Mouse (Mus musculus): ENCODE data around the gene Cys1.
"Not testable (repeated sequence)": the region's sequence is repeated elsewhere in the genome, so short reads cannot be mapped to it uniquely, and the experiment has no call there.

Cys1 gene

GRCm38 (mm10) chr12:24681286-24682023 lies at the start of gene Cys1:
Gene Cys1 (minus strand): TSS chr12:24681813.
- no peak for DNase-seq (ENCODE audit: low spot score in 2 of 2)

DNA sequence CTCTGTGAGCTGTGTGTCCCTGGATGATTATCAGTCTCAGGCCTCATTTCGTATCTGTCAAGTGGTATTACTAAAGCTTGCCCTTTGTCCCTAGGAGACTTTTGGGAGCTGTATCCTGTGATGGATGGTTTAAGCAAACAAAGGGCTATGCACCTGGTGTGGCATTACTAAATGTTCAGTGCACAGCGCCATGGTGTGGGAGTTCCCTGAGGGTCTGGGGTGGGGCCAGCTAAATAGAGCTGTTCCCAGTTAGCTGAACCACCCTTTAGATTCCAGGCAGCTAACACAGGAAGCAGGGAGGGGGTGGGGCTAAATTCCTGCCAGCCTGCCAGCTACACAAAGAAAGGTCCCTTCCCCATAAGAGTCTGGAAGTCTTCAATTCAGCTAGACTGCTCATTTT lies 42.8 kb upstream of the Cys1 start:
- DNase-seq (ENCODE audit: low spot score in 2 of 2): no peak

- no peak for DNase-seq (ENCODE audit: low spot score in 2 of 2)
These were observed 42.2 kb upstream of the Cys1 start for GRCm38 (mm10) chr12:24723859-24724258.

DNA sequence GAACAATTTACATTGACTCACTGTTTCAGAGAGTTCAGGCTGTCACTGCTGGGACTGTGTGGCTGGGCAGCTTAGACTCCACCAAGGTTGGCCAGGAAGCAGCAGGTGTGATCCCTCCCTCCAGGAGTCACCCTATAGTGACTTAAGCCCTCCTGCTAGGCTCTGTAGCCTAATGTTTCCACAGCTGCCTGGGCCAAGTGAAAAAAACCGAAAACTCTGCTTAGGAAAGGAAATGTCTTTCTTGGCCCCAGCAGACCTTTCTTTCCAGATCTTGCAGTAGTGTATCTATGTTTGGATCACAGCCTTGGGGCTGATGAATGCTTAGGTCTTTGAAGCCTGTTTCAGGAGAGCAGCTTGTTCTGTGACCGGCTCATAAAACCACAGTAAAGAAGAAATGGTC lies 41.8 kb upstream of the Cys1 start:
- DNase-seq (ENCODE audit: low spot score in 2 of 2): no peak

- no peak for DNase-seq (ENCODE audit: low spot score in 2 of 2)
These were observed 35.2 kb upstream of the Cys1 start for GRCm38 (mm10) chr12:24716721-24717301.

GRCm38 (mm10) chr12:24715268-24715896 lies 33.8 kb upstream of the Cys1 start:
- DNase-seq (ENCODE audit: low spot score in 2 of 2): no peak

DNA sequence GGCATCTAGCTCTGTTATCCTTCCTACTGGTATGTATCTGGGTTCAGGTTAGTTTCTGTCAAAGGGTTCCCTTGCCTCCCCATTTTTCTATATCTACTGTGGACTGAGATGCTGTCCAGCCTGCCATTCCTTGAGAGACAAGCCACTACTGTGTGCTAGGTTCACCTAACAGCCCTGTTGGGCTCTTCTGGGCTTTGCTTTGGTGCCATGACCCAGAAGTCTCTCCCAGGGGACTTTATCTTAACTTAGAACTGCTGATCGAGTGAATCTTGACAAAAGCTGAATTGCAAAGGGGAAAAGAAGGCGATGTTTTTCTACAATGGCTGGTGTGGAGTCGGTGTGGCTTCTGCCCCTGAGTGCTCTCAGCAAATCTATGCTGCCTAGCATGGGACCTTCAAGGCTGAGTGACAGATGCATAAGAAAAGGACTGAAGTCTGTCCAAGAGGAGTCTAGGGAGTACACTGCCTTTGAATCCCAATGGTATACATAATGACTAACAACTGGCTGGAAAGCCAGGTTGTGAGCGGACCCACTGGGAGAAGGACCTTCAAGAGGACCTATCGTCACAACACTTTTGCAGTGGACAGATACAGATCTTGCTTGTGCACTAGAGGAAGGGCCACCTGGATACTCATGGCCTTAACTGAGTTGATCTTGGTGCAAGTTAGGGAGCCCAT lies 33.1 kb upstream of the Cys1 start:
- DNase-seq (ENCODE audit: low spot score in 2 of 2): no peak

GRCm38 (mm10) chr12:24712396-24712795 lies 30.8 kb upstream of the Cys1 start:
- no peak for DNase-seq (ENCODE audit: low spot score in 2 of 2)

DNA sequence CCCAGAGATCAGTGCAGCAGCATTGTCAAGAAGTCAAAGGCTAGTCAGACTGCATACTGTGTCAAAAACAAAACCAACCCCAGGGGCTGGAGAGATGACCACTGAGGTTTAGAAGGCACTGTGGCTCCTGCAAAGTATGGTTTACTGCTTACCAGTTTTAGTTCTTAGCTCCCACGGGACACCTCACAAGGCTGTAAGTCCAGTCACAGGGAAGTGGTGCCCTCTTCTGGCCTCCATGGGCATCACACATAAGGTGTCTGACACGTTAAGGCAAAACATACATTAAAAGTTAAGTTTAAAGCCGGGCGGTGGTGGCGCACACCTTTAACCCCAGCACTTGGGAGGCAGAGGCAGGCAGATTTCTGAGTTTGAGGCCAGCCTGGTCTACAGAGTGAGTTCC lies 29.1 kb upstream of the Cys1 start:
- no peak for DNase-seq (ENCODE audit: low spot score in 2 of 2)

DNA sequence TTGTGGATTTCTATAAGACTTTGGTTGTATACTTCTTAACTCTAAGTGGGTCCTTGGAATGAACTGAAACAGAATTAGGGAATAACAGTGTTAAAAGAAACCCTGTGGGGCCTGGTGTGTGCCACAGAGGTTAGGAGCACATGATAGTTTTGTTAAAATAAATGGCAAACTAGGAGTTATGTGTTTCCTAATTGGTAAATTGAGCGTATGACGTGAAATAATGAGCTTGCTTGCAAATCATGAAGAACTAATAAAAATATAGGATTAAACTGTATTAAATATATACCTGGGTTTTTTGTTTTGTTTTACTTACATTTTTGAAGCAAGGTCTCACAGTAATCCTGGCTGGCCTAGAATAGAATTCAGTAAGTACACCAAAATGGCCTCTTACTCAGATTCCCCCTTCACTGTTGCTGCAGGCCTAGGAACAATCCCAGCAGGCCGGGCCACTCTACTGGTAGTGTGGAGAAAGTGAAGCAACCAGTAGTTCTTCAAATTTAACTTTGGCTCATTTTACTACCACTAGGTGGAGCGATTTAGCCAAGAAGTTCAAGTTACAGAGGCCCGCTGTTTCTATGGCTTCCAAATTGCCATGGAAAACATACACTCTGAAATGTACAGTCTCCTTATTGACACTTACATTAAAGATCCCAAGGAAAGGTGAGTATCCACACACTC lies 28.4 kb upstream of the Cys1 start:
- DNase-seq (ENCODE audit: low spot score in 2 of 2): peak in 1 of 2 experiments; percentile 49

- DNase-seq (ENCODE audit: low spot score in 2 of 2): peak in 1 of 2 experiments; percentile 28
These were observed 27.8 kb upstream of the Cys1 start for GRCm38 (mm10) chr12:24709409-24709808.

GRCm38 (mm10) chr12:24708824-24709218 lies 27.2 kb upstream of the Cys1 start:
- no peak for DNase-seq (ENCODE audit: low spot score in 2 of 2)

DNA sequence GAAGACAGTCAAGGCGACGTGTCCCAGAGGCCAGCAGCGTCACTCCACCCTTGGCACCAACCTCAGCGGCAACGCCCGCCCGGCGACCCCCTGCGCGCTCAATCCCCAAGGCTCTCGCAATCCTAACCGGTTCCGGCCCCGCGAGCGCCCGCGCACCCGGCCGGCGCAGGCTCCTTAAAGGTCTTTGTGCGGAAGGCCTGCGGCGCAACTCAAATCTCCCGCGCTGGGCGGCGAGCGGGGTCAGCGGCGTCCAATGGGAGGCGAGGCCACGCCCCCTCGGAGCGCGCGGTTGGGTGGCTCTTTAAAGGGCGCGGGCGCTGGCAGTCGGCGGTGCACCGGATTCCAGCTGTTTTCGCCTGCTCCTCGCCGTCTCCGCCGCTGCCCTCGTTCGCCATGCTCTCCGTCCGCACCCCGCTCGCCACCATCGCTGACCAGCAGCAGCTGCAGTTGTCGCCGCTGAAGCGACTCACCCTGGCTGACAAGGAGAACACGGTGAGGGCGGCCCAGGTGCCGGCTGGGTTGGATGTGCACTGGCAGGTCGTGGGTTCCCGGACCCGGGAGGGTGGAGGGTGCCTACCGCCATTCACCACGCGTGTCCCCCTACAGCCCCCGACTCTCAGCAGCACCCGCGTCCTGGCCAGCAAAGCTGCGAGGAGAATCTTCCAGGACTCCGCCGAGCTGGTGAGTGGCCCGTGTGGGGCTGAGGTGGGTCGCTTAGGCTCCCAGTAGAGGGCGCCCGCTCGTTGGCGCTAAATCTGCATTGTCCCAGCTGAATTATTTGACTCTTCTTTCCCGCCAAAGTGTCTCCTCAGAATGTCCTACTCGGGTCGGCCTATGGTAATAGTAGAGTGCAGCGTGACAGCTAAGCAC lies 26.6 kb upstream of the Cys1 start, which contains the start of gene Rrm2:
Rrm2 (plus strand) TSS at position 288 of the 870 bp plus-strand sequence.
- peak; percentile 91 to 95 for DNase-seq (ENCODE audit: low spot score in 2 of 2)

- no peak for DNase-seq (ENCODE audit: low spot score in 2 of 2)
These were observed 25.8 kb upstream of the Cys1 start for GRCm38 (mm10) chr12:24707480-24707802.

- DNase-seq (ENCODE audit: low spot score in 2 of 2): peak in 1 of 2 experiments; percentile 29
These were observed 25.3 kb upstream of the Cys1 start for GRCm38 (mm10) chr12:24706764-24707479.

DNA sequence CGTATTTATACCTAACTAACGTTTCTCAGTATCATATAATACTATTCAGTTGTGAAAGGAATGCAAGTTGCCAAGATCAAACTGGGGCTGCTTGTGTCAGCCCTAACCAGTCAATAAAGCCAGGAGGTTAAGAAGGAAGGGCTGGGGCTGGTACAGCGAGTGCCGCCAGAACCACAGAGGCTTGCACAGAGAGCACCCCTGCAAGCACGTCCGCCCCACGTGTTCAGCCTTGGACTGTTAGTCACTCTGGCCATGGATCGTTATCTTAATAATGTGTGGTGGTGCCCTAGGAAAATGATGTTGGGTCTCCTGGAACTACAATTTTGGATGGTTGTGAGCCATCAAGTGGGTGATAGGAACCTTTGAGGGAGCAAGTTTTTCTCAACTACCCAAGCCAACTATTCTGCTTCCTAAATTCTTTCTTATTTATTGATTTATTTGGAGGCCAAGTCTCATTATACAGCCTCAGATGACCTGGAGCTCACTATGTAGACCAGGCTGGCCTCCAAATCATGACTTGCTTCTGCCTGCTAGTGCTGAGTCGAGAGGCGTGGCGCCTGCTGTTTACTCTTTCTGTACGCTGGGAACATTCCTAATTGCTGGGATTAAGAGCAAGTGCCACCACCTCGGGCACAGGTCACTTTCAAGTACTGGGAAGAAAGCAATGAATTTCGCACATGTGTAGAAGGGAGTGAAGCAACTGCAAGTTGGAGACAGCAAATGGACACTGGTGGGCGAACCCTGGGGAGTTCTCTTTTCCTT lies 24.1 kb upstream of the Cys1 start:
- no peak for DNase-seq (ENCODE audit: low spot score in 2 of 2)

- no peak for DNase-seq (ENCODE audit: low spot score in 2 of 2)
These were observed 21.4 kb upstream of the Cys1 start for GRCm38 (mm10) chr12:24703013-24703412.

DNA sequence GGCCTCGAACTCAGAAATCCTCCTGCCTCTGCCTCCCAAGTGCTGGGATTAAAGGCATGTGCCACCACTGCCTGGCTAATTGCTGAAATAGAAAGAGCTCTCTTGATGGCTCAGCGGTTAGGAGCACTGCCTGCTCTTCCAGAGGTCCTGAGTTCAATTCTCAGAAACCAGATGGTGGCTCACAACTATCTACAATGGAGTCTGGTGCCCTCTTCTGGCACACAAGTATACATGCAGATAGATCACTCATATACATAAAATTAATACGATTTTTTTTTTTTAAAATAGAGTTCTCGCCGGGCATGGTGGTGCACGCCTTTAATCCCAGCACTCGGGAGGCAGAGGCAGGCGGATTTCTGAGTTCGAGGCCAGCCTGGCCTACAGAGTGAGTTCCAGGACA lies 20.0 kb upstream of the Cys1 start:
- not testable (repeated sequence) for DNase-seq (ENCODE audit: low spot score in 2 of 2)

- DNase-seq (ENCODE audit: low spot score in 2 of 2): no peak
These were observed 18.0 kb upstream of the Cys1 start for GRCm38 (mm10) chr12:24699578-24699977.

- DNase-seq (ENCODE audit: low spot score in 2 of 2): no peak
These were observed 16.9 kb upstream of the Cys1 start for GRCm38 (mm10) chr12:24698514-24698913.
